Mouse (Mus musculus) bone marrow macrophage, adult 2 months (primary cell): ENCODE results near the gene Arhgef7. TPM values are rescaled to one million over a fixed set of nuclear protein-coding genes. Genes with fewer than 3 reads are reported as not detected.

Source experiments
- H3K27ac ChIP-seq: 2 replicates; pipeline ENCODE4 v1.5.1; 2012; ENCODE audit warnings: low read depth, low read length; ENCODE audit not compliant: insufficient read depth
- H3K4me1 ChIP-seq: 2 replicates; pipeline ENCODE4 v1.6.1; 2012; ENCODE audit warnings: low read length; ENCODE audit not compliant: control insufficient read depth, insufficient read depth
- H3K4me3 ChIP-seq: 2 replicates; pipeline ENCODE4 v1.5.1; 2012; ENCODE audit warnings: mild to moderate bottlenecking, low read length, moderate library complexity; ENCODE audit not compliant: insufficient read depth
- CTCF ChIP-seq: IDR thresholded peaks from 2 replicates; pipeline ENCODE4 v1.5.1; 2012; ENCODE audit warnings: low read depth, mild to moderate bottlenecking, low read length, moderate library complexity
- POLR2A ChIP-seq: IDR thresholded peaks from 2 replicates; pipeline ENCODE4 v1.6.1; 2012; ENCODE audit warnings: mild to moderate bottlenecking, low read depth, low read length, borderline replicate concordance
- polyA plus RNA-seq: library from polyadenylated mRNA; stranded (reverse); fragments of >200 nt; gene quantifications from 2 replicates; pipeline ENCODE4 v1.2.4, GENCODE M21; 2012; ENCODE audit not compliant: missing spikeins, insufficient read depth, insufficient read length

Gene Arhgef7
- polyA plus RNA-seq, 1 experiment = 59.8 TPM

DNA sequence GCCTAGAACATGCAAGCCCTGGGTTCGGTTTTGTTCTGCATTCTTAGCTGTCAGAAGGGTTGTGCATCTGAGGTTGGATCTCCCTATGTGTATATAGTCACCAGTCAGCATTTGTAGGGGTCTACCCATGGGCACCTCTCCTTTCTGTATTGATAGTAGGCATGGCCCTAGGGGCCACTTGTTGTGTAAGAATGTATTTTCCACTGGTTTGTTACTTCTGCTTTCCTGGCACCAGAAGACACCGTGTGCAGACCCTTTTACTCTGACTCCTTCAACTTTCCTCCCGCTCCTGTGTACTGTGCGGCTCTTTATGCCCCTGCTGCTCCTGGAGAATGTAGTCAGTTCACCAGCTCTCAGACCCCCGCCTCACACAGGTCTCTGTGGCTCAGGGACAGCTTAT lies 80.5 kb downstream of the Arhgef7 start:
- H3K4me3 ChIP-seq = no peak overlapping the region
- TF ChIP-seq CTCF (no peak), POLR2A (no peak)
- H3K27ac ChIP-seq = no peak overlapping the region
- peaks cover 35% of the 10 kb centered on the region for H3K4me1 ChIP-seq

DNA sequence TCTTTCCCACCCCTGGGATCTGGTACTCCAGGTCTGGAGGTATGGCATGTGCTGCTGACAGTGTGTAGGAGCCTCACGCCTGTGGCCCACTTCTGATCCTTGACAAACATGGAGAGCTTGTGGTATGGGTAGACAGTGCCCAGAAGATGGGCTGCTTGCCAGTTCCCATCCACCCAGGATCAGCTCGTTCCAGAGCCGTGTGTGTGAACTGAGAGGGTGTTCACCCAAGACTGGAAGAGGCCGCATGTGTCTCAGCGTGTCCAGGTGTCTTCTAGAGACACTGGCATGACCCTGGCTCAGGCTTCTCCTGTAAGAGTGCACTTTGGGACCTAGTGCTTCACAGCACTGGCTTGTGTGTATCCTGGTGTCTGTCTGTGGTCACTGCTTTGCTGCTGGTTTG lies 82.9 kb downstream of the Arhgef7 start:
- H3K27ac ChIP-seq = no peak overlapping the region
- TF ChIP-seq CTCF = no peak
- TF ChIP-seq POLR2A = no peak
- no peak overlapping the region for H3K4me3 ChIP-seq
- peaks cover 22% of the 10 kb centered on the region for H3K4me1 ChIP-seq

DNA sequence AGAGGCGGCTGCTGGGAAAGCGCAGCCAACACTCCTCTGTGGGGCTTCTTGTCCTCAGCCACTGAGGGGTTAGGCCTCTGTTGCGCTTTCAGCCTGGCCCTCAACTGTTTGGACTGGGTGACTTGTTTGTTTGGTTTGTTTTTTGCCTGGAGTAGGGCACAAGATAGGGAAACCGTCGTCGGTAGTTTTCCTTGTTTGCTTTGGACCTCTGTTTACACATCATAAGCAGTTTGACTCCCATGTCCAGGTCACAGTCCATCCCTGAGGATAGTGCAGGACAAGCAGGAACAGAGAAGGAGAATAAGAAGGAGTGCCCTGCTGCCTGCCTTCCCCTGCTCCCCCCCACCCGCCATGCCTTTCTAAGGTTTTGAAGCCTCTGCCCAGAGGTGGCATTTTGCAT lies 86.3 kb downstream of the Arhgef7 start:
- H3K27ac ChIP-seq = no peak overlapping the region
- TF ChIP-seq CTCF = no peak
- TF ChIP-seq POLR2A = no peak
- H3K4me3 ChIP-seq = no peak overlapping the region
- no peaks in the 10 kb centered on the region for H3K4me1 ChIP-seq

DNA sequence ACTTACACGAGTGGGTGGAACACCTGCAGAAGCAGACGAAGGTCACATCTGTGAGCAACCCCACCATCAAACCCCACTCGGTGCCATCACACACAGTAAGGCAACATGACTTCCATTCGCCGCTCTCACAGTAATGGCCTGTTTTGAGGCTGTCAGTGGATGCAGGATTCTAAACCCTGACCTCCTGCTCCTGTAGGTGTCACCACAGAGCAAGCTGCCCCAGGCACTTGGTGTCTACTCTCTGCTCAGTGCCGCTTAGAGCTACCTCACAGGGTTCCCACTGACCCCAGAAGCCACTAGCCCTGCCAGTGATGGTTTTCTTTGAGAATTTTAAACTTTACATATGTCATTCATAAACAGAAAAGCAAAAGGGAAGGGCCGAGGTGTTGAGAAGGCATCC lies 87.7 kb downstream of the Arhgef7 start:
- no peak for TF ChIP-seq CTCF
- TF ChIP-seq POLR2A = no peak
- Histone ChIP-seq H3K4me3 (no peak overlapping the region), H3K27ac (no peak overlapping the region), H3K4me1 (no peaks in the 10 kb centered on the region)

DNA sequence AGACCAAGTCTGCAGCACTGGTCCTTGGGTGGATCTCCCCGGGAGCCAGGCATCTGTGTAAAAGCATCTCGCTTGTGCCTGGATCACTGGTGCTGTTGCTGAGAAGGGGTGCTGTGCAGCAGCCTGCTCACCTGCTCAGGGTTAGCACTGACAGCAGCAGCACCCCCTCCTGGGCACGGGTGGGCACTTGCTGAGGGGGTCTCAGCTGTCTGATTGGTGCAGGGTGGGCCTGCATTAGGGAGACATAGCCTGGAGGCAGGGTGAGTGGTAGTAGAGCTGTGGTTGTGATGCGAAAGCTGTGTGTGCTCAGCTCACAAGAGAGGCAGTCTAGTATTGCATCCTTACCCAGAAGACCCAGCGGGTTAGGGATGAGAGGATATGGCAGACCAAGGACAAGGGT lies 92.6 kb downstream of the Arhgef7 start:
- Histone ChIP-seq H3K27ac (no peak overlapping the region), H3K4me3 (no peak overlapping the region), H3K4me1 (peaks cover 9% of the 10 kb centered on the region)
- TF ChIP-seq CTCF (no peak), POLR2A (no peak)

DNA sequence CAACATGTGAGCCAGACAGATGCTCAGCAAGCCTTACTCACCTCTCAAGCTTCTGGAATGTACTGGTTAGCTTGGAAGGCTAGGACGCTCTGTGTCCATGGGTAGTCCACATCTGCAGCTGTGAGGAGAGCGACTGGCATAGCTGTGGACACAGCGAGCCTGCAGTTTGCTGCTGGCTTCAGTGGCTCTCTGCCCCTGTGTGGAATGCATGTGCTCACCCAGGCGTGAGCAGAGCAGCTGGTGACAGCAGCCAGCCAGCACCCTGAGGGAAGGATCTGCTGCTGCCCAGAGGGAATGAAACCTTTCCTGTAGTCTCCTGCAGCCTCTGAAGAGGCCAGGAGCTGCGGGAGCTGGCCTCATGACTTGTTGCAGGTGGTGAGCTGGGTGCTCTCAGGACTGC lies 93.0 kb downstream of the Arhgef7 start:
- peaks cover 9% of the 10 kb centered on the region for H3K4me1 ChIP-seq
- TF ChIP-seq POLR2A (no peak), CTCF (no peak)
- H3K4me3 ChIP-seq = no peak overlapping the region
- no peak overlapping the region for H3K27ac ChIP-seq

DNA sequence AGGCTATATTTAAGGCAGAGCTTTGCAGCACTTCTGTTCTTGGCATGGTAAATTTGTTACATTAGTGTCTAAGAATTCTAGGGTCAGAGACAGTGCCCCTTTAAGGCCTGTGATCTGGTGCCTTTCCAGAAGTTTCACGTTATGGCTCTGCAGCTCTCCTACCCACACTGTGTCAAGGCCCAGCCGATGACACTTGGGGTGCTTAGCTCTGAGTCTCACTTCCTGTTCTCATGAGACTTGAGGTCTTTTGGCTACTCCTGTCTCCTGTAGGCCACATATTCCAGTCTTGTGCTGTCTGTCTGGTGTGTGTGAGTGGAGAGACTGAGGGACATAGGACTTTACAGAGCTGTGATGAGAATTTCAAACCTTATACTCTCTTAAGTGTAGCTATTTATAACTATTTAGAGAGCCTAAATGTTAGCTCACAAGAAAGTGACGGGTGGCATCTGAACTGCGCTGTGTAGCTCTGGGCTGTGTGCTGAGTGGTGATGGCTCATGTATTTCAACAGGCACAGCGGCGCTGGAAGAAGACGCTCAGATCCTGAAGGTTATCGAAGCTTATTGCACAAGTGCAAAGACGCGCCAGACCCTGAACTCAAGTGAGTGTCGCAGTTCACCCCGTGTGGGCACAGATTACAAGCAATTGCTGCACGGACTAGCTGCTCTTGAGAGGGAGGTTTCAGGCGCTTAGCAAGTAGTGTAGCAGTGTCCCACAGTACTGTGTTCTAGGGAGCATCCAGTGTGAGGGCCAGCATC lies 94.1 kb downstream of the Arhgef7 start:
- TF ChIP-seq POLR2A (no peak), CTCF (no peak)

DNA sequence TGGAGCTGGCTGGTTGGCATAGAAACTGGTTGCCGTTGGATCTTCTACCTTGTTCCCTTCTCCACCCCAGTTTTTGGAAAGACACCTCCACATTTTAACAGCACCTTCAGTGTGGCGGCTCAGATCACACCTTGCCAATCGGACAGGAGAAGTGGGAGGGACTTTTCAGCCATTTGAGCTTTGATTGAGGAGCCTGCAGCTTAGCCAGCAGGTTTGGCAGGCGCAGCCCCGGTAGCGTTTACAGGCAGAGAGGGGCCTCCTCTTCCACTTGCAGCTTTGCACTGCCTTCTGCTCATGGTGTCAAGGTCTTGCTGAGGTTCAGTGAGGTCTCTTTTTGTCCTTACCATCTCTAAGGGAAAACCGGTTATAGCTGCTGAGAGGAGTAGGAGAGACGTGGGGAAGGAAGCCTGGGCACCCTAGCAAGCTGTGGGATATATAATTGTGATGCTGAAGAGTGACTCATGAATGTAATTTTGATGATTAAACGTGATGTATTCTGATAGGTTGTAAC lies 95.1 kb downstream of the Arhgef7 start:
- peaks cover 9% of the 10 kb centered on the region for H3K4me1 ChIP-seq
- H3K27ac ChIP-seq = no peak overlapping the region
- H3K4me3 ChIP-seq = no peak overlapping the region
- TF ChIP-seq CTCF = no peak
- no peak for TF ChIP-seq POLR2A

More for the DNA sequence above, 94.1 kb downstream of the Arhgef7 start:
- Histone ChIP-seq H3K4me1 (peaks cover 9% of the 10 kb centered on the region), H3K27ac (no peak overlapping the region), H3K4me3 (no peak overlapping the region)

DNA sequence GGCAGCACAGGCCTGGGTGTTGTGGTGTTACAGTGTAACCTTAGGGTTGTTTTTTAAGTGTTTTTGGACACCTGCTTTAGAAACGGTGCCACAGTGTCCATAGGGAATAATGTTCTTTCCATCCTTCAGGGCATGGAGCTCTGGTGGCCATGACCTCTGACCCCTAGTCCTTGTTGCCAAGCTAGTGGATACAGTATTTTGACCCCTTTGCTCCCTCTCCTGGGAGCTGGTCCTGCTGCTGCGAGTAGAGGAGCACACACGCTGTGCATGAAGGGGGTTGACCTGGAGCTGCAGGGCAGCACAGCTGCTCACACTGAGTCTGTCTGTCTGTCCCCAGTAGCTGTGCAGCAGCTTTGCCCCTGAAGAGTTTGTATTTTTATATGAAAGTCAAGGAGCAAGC lies 98.2 kb downstream of the Arhgef7 start:
- Histone ChIP-seq H3K27ac (no peak overlapping the region), H3K4me3 (no peak overlapping the region), H3K4me1 (peaks cover 8% of the 10 kb centered on the region)
- TF ChIP-seq CTCF (no peak), POLR2A (no peak)

DNA sequence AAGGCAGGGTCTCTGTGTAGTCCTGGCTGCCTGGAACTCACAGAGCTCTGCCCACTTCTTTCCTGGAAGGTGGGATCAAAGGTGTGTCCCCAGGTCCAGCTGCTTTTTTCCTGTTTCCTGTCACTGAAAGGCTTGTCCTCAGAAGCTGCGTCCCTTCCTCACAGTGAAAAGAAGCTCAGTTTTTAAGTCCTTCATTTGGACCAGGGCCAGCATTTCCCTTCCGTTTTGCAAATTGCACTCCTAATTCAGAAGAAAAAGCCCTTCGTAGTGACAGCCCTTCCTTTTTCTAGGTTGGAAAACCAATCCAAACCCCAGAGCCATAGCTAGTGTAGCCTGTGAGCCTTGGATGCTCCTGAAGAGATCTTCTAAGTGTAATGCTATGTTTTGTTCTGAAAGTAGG lies 99.8 kb downstream of the Arhgef7 start:
- Histone ChIP-seq H3K27ac (no peak overlapping the region), H3K4me1 (peaks cover 6% of the 10 kb centered on the region), H3K4me3 (no peak overlapping the region)
- no peak for TF ChIP-seq POLR2A
- no peak for TF ChIP-seq CTCF
